Mouse (Mus musculus): Measurements from ENCODE around the gene Arhgef17.
A peak's percentile ranks its signal among the peaks of the same experiment; 100 is the strongest.

Gene Arhgef17

GRCm38 (mm10) chr7:100881531-100881930, 50.4 kb downstream of the Arhgef17 start:
- no peak for ATAC-seq (ENCODE audit: insufficient number of reproducible peaks, low FRiP score, low TSS enrichment)

- ATAC-seq (ENCODE audit: insufficient number of reproducible peaks, low FRiP score, low TSS enrichment), result no peak
These were observed 52.3 kb downstream of the Arhgef17 start for GRCm38 (mm10) chr7:100879595-100879994.

- ATAC-seq (ENCODE audit: insufficient number of reproducible peaks, low FRiP score, low TSS enrichment), result no peak
These were observed 55.1 kb downstream of the Arhgef17 start for GRCm38 (mm10) chr7:100876771-100877170.

GRCm38 (mm10) chr7:100876293-100876692, 55.6 kb downstream of the Arhgef17 start:
- no peak for ATAC-seq (ENCODE audit: insufficient number of reproducible peaks, low FRiP score, low TSS enrichment)

- no peak for ATAC-seq (ENCODE audit: insufficient number of reproducible peaks, low FRiP score, low TSS enrichment)
These were observed 56.1 kb downstream of the Arhgef17 start for GRCm38 (mm10) chr7:100875822-100876221.

- ATAC-seq (ENCODE audit: insufficient number of reproducible peaks, low FRiP score, low TSS enrichment), result no peak
These were observed 58.7 kb downstream of the Arhgef17 start for GRCm38 (mm10) chr7:100873197-100873596.

- no peak for ATAC-seq (ENCODE audit: insufficient number of reproducible peaks, low FRiP score, low TSS enrichment)
These were observed 60.0 kb downstream of the Arhgef17 start for GRCm38 (mm10) chr7:100871892-100872291.

- no peak for ATAC-seq (ENCODE audit: insufficient number of reproducible peaks, low FRiP score, low TSS enrichment)
These were observed 60.6 kb downstream of the Arhgef17 start for GRCm38 (mm10) chr7:100871355-100871754.

- no peak for ATAC-seq (ENCODE audit: insufficient number of reproducible peaks, low FRiP score, low TSS enrichment)
These were observed 61.9 kb downstream of the Arhgef17 start for GRCm38 (mm10) chr7:100869877-100870629.

- no peak for ATAC-seq (ENCODE audit: insufficient number of reproducible peaks, low FRiP score, low TSS enrichment)
These were observed 63.4 kb downstream of the Arhgef17 start for GRCm38 (mm10) chr7:100868551-100868950.

- ATAC-seq (ENCODE audit: insufficient number of reproducible peaks, low FRiP score, low TSS enrichment), result no peak
These were observed 64.3 kb downstream of the Arhgef17 start for GRCm38 (mm10) chr7:100867561-100867960.

GRCm38 (mm10) chr7:100866675-100867074, 65.2 kb downstream of the Arhgef17 start:
- ATAC-seq (ENCODE audit: insufficient number of reproducible peaks, low FRiP score, low TSS enrichment), result no peak

- peak; percentile 65 for ATAC-seq (ENCODE audit: insufficient number of reproducible peaks, low FRiP score, low TSS enrichment)
These were observed 68.9 kb downstream of the Arhgef17 start, which contains the start of gene Relt for GRCm38 (mm10) chr7:100862828-100863638. Relt (minus strand) TSS chr7:100863446.

- no peak for ATAC-seq (ENCODE audit: insufficient number of reproducible peaks, low FRiP score, low TSS enrichment)
These were observed 69.6 kb downstream of the Arhgef17 start for GRCm38 (mm10) chr7:100862353-100862752.

- ATAC-seq (ENCODE audit: insufficient number of reproducible peaks, low FRiP score, low TSS enrichment), result no peak
These were observed 70.7 kb downstream of the Arhgef17 start for GRCm38 (mm10) chr7:100861209-100861608.

GRCm38 (mm10) chr7:100860450-100860849, 71.5 kb downstream of the Arhgef17 start:
- ATAC-seq (ENCODE audit: insufficient number of reproducible peaks, low FRiP score, low TSS enrichment), result no peak

GRCm38 (mm10) chr7:100855795-100856573, 75.9 kb downstream of the Arhgef17 start:
- ATAC-seq (ENCODE audit: insufficient number of reproducible peaks, low FRiP score, low TSS enrichment), result no peak

- ATAC-seq (ENCODE audit: insufficient number of reproducible peaks, low FRiP score, low TSS enrichment), result no peak
These were observed 76.6 kb downstream of the Arhgef17 start for GRCm38 (mm10) chr7:100855300-100855699.

GRCm38 (mm10) chr7:100854861-100855260, 77.0 kb downstream of the Arhgef17 start:
- no peak for ATAC-seq (ENCODE audit: insufficient number of reproducible peaks, low FRiP score, low TSS enrichment)

- no peak for ATAC-seq (ENCODE audit: insufficient number of reproducible peaks, low FRiP score, low TSS enrichment)
These were observed 77.6 kb downstream of the Arhgef17 start for GRCm38 (mm10) chr7:100854137-100854814.
